Mouse (Mus musculus) brain, embryonic 18.5 days (tissue): ENCODE data around the gene Hjurp.

Experiments used
- DNase-seq: peaks from one replicate; pipeline ENCODE4 v3.0.0-alpha.2; 2012; ENCODE audit warnings: low read depth, low spot score

The Hjurp gene

DNA sequence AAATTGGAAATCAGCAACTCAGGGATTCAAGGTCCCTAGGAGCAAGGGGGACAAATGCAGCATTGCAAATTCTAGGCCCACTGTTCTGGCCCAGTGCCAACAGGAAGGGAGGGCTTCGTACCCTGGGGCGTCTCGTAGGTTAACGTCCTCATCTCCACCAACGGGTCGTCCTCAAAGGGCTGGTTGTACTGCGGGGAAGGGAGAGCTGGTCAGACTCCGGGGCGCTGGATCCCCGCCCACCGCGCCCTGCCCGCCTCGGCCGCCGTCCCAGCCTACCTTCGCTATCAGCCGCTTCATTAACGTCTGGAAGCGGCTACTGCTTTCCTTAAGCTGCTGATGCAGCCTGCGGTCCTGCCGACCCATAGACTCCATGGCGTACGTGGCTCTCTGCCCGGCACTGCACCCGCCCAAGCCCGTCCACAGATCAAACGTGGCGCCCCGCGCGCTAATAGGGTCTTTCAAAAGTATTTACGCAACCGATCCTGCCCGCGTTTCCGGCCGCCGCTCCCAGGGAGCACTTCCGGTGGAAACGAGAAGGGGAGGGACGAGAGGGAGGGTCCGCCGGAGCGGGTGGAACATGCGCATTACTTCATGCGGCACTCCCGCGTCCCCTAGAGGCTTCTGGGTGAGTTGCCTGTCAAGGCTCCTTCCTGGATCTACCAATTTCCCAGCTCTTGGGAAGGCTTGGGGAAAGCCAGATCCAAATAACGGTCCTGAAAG lies at the start of gene Hjurp, which contains the start of gene Trpm8:
Gene Hjurp, minus strand, starts transcription at position 536 of the 720 bp plus-strand sequence.
Gene Trpm8, plus strand, starts transcription at position 564 of the 720 bp plus-strand sequence.
- DNase-seq: peak; percentile 100

DNA sequence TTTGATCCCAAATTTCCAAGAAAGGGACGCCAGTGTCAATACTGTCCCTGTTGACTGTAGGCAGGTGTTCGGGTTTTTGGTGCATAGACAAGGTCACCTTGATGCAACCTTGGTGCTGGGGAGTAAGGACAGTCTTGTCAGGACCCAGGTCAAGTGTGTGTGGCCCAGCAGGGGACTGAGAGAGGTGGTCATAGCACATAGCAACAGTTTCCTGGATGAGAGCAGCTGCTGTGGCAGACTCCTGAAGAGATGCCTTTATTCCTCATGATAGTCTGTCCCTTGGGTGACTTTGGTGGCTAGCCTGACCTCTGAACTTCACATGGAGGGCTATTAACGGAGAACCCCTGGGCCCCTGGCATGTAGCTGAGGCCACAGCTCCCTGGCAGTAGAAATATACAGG lies 45.7 kb upstream of the Hjurp start:
- no peak for DNase-seq

- DNase-seq: no peak
Observed at GRCm38 (mm10) chr1:88322146-88322545, 44.7 kb upstream of the Hjurp start.

DNA sequence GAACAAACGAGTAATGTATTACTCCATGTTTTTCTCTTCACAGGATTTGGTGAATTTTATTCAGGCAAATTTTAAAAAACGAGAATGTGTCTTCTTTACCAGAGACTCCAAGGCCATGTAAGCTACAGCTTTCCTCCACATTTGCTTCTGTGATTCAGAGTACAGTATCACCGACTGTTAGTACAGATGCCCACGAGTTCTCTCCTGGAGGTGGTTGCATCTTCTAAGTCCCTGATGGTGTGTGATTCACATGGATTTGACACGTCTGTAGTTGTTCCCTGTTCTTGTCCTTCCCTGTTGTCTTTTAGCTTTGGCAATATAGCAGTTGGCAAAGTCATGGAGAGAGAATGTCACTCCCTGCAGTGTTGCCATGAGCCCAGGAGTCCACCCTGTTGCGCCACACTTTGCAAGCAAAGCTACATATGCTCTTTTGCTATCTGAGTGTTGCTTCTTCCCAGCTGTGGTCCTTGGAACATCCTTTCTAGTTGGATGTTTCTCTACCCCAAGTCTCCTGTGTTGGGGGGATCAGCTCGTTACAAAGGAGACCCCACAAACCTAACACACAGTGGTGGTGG lies 43.5 kb upstream of the Hjurp start:
- DNase-seq: no peak

- DNase-seq: no peak
Observed at GRCm38 (mm10) chr1:88318531-88319060, 41.2 kb upstream of the Hjurp start.

DNA sequence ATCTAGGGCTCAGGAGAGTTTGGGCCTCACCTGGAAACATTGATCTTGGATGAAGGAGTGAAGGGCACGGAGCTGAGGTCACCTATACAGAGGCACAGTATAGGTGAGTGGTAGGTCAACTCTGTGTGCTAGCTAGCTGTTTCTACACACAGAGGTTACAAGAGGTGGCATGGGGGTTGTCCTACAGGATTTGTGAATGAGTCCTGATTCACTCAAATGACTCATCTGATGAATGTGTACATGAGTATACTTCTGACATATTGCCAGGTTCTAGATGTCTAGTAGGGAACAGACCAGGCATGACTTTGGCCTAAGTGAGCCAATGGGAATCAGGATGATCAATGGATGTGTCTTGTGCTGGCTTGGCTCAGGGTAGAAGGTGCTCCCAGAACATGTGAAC lies 39.8 kb upstream of the Hjurp start:
- no peak for DNase-seq

GRCm38 (mm10) chr1:88310349-88310748 lies 32.9 kb upstream of the Hjurp start:
- DNase-seq: no peak

DNA sequence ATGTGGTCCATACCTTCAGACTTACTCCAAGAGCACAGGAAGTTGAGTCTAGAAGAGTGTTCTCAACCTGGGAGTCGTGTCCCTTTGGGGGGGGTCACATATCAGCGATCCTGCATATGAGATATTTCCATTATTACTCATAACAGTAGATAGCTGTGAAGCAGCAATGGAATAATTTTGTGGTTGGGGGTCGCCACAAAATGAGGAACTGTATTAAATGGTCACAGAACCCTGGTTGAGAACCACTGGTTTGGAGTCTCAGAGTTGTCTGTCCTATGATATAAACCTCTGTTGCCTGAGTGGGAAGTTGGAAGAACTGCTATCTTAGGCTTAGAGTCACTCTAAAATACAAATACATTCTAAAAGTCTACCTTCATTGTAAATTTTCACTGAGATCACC lies 32.5 kb upstream of the Hjurp start:
- DNase-seq: no peak

DNA sequence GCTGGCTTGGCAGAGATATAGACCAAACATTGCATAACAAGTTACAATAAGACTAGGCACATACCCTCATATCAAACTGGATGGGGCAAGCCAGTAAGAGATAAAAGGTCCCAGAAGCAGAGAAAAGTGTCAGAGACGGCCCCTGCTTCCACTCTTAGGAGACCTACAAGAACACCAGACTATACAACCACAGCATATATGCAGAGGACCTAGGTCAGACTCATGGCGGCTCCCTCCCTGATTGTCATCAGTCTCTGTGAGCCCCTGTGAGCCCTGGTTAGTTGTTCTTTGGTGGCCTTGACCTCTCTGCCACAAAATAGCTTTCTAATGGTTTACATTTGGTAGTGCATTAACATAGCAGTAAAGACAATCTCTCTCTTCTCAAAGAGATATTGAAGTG lies 31.6 kb upstream of the Hjurp start:
- DNase-seq: no peak

- DNase-seq: no peak
Observed at GRCm38 (mm10) chr1:88307180-88307579, 29.7 kb upstream of the Hjurp start.

DNA sequence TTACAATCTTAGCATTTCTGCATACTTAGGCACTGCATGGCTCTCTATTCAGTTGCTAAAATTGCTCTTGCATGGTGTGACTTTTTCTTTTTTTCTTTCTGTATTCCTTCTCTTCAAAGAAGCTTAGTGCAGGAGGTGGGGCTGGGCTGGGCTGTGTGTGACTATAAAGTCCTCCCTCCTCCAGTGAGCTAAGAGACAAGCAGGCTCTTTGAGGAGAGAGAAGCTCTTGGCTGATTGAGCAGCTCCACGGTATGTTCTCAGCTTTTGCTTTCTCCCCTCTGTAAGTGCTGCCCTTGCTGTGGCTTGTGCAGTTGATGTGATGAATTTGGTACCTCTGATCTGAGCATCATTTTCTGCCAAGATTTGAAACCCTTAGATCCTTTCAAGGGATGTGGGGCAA lies 29.1 kb upstream of the Hjurp start:
- no peak for DNase-seq

DNA sequence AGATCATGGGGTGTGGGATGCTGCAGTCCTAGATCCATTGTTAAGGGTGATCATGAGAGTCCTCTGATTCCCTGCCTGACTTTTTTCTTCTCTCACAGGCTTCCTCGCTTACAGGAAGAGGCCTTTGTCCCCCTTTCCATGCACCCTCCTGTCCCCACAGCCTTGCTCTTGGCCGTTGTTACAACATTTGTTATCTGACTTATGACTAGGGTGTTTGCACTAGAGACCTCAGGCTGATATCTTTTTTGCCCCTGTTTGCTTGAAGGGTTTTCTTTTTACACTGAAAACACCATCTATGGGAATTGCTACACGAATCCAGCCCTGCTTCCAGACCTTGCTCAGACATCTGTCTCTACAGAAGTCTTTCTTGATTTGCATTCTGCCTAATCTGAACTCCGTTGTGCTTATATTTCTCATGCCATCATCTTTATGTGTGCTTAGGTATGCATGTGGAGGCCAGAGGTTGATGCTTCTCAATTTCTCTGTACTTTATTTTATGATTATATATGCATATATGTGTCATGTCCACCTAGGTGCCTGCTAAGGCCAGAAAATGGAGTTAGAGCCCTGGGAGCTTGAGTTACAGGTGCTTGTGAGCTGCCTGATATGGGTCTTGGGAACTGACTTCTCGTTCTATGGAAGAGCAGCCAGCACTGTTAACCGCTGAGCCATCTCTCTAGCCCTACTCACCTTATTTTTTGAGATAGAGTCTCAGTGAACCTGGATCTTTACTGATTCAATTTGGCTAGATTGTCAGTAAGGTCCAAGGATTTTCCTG lies 27.8 kb upstream of the Hjurp start:
- DNase-seq: no peak

DNA sequence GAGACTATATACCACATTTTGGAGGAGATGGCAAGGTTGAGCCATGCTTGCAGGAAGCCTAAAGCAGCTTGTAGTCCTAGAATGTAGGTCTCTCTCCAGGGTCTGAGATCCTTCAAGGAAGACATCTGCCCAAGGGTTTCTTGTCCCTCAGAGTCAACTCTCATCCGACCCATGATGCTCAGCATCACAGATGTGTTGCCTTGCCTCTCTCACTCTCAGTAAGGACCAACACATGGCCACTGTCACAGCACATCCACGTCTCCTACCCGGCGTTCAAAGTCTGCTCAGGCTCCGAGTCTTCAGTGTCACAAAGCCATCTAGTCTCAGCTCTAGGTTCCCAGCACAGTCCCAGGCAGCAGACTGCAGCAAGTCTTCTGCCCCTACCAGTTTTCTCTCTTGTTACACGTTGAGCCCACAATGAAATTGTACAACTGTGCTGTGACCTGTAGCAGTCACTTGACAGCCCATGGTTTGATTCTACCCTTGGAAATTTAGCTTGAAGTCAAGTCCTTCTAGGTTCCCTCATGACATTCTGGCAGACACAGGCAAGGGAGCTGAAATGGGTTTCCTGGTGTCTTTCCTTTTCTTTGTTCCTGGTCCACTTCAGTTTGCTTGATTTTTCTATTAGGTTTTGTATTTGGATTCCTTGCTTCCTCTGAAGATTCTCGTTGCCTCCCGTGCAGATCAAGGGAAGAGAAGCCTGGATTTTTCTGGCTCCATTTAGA lies 27.0 kb upstream of the Hjurp start:
- DNase-seq: no peak

GRCm38 (mm10) chr1:88303762-88304161 lies 26.3 kb upstream of the Hjurp start:
- no peak for DNase-seq

DNA sequence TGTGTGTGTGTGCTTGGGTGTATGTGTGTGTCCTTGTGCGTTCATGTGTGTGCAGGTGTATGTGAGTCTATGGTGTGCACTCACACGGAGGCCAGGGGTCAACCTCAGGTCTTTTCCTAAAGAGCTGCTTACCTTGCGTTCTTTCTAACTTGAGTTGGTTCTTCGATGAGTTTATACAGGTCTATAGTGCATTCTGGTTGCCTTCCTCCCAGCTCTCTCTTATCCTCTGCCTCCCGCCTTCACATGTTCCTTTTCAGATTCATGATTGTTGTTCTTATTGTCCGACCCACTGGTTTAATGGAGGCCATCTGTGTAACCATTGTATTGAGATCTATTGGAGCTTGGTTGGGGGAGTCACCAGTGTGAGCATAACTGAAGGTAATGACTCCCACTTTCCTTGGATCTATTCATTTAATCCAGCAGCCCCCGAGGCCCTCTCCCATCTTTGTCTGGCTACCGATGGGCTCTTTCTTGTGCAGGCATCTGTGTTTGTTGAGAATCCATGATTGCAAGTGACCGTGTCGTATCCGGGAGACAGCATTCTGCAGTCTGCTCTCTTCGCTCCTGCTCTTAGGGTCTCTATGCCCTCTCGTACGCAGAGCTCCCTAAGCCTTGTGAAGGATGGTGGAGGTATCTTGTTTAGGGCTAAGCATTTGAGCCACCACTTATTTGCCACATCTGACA lies 24.8 kb upstream of the Hjurp start:
- no peak for DNase-seq

- DNase-seq: no peak
Observed at GRCm38 (mm10) chr1:88301121-88302014, 23.9 kb upstream of the Hjurp start.

- DNase-seq: no peak
Observed at GRCm38 (mm10) chr1:88300301-88301050, 23.0 kb upstream of the Hjurp start.

GRCm38 (mm10) chr1:88299529-88299945 lies 22.1 kb upstream of the Hjurp start:
- DNase-seq: no peak
